Mouse (Mus musculus): ENCODE results near the gene Gltp.

DNA sequence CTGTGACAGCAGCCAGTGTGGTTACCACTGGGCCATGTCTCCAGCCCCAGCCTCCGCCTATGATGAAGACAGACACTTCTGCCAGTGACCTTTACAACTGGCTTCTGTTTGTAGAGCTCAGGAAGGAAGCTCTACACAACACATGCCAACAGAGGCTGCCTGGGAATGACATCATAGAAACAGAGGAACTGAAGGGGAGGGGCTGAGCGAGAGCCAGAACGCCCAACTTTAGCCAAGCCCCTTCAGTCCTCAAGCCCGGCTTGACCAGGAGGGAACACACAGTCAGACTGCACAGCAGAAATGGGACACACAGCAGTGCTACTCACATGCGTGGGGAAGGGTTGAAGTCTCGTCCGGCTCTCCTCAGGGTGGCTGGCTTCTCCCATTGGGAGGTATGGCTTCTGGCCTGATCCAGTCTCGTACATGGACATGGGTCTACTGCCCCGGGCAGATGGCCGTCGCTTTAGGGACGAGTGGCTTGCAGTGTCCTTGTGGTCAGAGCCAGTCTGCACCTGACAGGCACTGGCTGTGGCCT, 48.0 kb upstream of the Gltp start:
- TF ChIP-seq CTCF (IDR thresholded peaks at IDR 0.05; ENCODE audit: extremely low read depth, insufficient read length, insufficient replicate concordance, low read depth, low read length): no peak
- TF ChIP-seq POLR2A (IDR thresholded peaks at IDR 0.05; ENCODE audit: low read depth, low read length): no peak
